Mouse (Mus musculus) MEL (cell line): Measurements from ENCODE around the gene Zbtb20.

Source experiments
- BHLHE40 ChIP-seq: IDR thresholded peaks from 2 replicates; pipeline ENCODE4 v1.6.1; 2012; ENCODE audit warnings: low read depth, mild to moderate bottlenecking, inconsistent platforms, low read length, improper control_type of control experiment, borderline replicate concordance
- CHD1 ChIP-seq: IDR thresholded peaks from 2 replicates; pipeline ENCODE4 v1.6.1; 2012; ENCODE audit warnings: low read depth, mild to moderate bottlenecking, inconsistent platforms, low read length, improper control_type of control experiment
- CTCF ChIP-seq, 3 experiments: IDR thresholded peaks in 2 of 3; conservative IDR thresholded peaks in 1 of 3; 2 replicates each; pipeline ENCODE4 v1.5.1; 2011 to 2012; ENCODE audit warnings: low read length in 3 of 3, low read depth in 2 of 3, mild to moderate bottlenecking in 2 of 3, improper control_type of control experiment in 1 of 3, inconsistent platforms in 1 of 3, mixed read lengths in 1 of 3, moderate library complexity in 1 of 3; ENCODE audit not compliant: control insufficient read depth in 1 of 3, insufficient read depth in 1 of 3, poor library complexity in 1 of 3, severe bottlenecking in 1 of 3
- ETS1 ChIP-seq: IDR thresholded peaks from 2 replicates; pipeline ENCODE4 v1.6.1; 2012; ENCODE audit warnings: low read depth, mild to moderate bottlenecking, inconsistent platforms, low read length, improper control_type of control experiment, moderate library complexity
- POLR2A ChIP-seq, 2 experiments: IDR thresholded peaks; 2 replicates each; pipeline ENCODE4 v1.6.1; 2011 to 2012; ENCODE audit warnings: low read length in 2 of 2, mild to moderate bottlenecking in 2 of 2, control low read depth in 1 of 2, improper control_type of control experiment in 1 of 2, low read depth in 1 of 2, moderate library complexity in 1 of 2; ENCODE audit not compliant: control insufficient read depth in 1 of 2, insufficient read depth in 1 of 2, poor library complexity in 1 of 2
- POLR2AphosphoS2 ChIP-seq: IDR thresholded peaks from 2 replicates; pipeline ENCODE4 v1.6.1; 2011; ENCODE audit warnings: low read length, improper control_type of control experiment
- USF1 ChIP-seq: IDR thresholded peaks from 2 replicates; pipeline ENCODE4 v1.6.1; 2014; ENCODE audit warnings: low read depth, mild to moderate bottlenecking, inconsistent platforms, low read length, improper control_type of control experiment, moderate library complexity
- ZKSCAN1 ChIP-seq: IDR thresholded peaks from 2 replicates; pipeline ENCODE4 v1.6.1; 2012; ENCODE audit warnings: low read depth, mild to moderate bottlenecking, inconsistent platforms, low read length, improper control_type of control experiment, moderate library complexity

- TF ChIP-seq BHLHE40 (no peak), POLR2AphosphoS2 (no peak), USF1 (no peak), CTCF (IDR thresholded peaks at IDR 0.05 in 2 of 3, conservative IDR thresholded peaks at IDR 0.05 in 1 of 3; ENCODE audit: control insufficient read depth in 1 of 3, insufficient read depth in 1 of 3, low read depth in 2 of 3, low read length in 3 of 3, poor library complexity in 1 of 3, severe bottlenecking in 1 of 3) (no peak), POLR2A (IDR thresholded peaks at IDR 0.05; ENCODE audit: control insufficient read depth in 1 of 2, insufficient read depth in 1 of 2, low read depth in 1 of 2, low read length in 2 of 2, poor library complexity in 1 of 2) (no peak), CHD1 (no peak), ETS1 (no peak), ZKSCAN1 (no peak)
Observed at GRCm38 (mm10) chr16:43046686-43047085, 171.0 kb downstream of the Zbtb20 start.
